Mouse (Mus musculus) CD8-positive naive resting alpha-beta T cell, adult 2 months (primary cell): ENCODE data around the gene Spats2.
"Not testable (repeated sequence)": the region's sequence is repeated elsewhere in the genome, so short reads cannot be mapped to it uniquely, and the experiment has no call there.

Experiments
- DNase-seq, 2 experiments: peaks; one replicate each; pipeline ENCODE4 v3.0.0; 2022; ENCODE audit warnings: low read depth in 2 of 2, low spot score in 2 of 2

Gene Spats2

DNA sequence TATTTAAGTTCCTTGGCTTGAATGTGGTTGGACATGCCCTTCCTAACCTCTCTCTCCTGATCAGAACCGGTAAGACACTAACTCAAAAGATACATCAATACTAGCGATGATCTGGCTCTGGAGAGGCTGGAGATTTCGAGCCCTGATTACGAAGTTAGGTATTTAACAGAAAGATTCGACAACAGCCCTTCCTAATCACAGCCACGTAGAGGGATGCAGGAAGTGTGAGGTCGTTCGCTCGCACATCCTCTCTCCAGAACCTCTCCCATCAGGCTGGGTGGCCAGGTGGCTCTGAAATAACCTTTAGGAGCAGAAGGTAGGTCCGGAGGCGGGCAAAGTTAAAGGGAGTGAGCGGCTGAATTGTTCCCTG is at the start of gene Spats2:
Gene Spats2 (plus strand): TSS at position 206 of the 370 bp plus-strand sequence.
- DNase-seq: peak in 1 of 2 experiments; percentile 19

DNA sequence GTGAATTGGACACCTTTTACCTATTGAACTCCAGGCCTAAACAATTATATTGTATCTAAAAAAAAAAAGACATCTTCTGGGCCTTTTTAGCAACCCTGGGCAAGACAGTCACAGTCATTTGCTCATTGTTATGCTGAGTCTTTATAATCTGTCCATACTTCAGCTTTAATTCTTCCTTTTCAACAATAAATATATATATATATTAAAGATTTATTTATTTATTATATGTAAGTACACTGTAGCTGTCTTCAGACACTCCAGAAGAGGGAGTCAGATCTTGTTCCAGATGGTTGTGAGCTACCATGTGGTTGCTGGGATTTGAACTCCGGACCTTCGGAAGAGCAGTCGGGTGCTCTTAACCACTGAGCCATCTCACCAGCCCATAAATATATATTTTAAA is 49.7 kb upstream of the Spats2 start:
- DNase-seq: not testable (repeated sequence)

DNA sequence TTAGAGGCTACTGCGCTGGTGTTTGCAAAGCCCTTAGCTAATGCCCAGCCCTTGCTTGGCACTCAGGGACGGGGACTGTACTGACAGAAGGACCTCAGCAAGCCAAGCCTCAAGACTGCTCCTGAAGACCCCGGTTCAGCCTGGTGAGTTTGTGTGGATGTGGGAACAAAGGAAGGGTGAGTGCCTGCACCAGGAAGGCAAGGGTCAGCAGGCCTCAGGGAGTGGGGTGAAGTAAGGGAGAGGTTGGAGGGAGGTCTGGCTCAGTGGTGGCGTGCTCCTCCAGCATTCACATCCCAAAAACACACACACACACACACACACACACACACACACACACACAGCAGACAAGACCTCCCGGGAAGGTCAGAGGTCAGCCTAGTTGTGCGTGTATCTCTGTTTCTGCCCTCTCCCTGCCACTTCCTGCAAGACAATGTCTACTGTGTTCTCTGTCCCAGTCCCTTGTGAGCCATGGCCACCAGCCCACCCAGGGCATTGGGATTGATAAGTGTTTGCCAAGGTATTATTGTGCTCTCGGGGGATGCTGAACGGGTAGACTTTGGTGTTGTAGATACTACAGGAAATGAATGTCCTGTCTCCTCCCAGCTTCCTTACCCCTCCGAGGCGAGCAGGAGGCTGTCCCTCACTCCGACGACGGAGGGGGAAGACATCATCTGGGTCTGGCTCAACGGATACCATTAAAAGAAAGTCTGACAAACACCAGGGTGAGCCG is 47.4 kb upstream of the Spats2 start:
- no peak for DNase-seq

DNA sequence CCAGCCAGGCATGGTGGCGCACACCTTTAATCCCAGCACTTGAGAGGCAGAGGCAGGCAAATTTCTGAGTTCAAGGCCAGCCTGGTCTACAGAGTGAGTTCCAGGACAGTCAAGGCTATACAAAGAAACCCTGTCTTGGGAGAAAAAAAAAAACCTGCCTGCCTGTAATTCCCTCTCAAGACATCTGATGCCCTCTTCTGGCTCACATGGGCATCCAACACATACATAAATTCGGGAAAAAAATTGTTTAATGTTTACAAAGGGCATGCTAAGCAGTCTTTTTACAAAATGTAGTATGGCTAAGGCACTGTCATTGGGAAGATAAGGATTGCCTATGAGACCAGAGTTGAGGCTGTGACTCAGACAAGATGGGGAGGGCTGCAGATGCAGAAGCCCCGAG is 45.9 kb upstream of the Spats2 start:
- no peak for DNase-seq

DNA sequence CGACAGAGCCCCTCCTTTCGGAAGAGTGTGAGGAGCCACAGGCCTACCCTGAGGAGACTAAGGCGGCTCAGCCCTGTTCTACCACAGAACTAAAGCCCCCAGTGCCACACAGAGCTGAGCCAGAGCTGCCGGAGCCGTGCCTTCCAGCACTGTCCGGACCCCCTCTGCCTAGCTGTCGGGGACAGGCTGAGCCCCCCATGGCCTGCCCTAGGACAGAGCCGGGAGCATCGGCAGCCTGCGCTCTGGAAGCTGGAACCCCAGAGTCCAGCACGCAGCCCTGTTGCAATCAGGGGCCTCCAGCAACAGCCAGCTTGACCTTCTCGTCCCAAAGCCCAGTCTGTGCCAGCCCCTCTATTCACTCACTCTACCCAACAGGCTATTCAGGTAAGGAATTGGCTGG is 43.4 kb upstream of the Spats2 start:
- DNase-seq: no peak

DNA sequence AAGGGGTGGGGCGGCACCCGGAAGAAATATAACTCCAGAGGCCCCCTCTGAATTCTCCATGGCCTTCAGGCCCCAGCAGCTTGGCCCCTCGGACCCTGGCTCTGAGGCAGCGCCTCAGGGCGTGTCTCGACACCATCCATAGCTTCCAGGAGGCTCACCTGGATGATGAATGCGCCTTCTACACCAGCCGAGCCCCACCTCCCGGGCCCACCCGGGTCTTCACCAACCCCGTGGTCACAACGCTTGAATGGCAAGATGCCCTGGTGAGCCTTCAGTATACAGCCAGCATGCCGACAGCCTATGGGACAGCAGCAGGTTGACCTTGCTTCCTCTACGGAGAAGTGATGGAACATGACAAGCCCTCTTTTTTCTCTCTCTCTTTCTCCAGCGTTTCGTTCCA is 42.9 kb upstream of the Spats2 start:
- no peak for DNase-seq

DNA sequence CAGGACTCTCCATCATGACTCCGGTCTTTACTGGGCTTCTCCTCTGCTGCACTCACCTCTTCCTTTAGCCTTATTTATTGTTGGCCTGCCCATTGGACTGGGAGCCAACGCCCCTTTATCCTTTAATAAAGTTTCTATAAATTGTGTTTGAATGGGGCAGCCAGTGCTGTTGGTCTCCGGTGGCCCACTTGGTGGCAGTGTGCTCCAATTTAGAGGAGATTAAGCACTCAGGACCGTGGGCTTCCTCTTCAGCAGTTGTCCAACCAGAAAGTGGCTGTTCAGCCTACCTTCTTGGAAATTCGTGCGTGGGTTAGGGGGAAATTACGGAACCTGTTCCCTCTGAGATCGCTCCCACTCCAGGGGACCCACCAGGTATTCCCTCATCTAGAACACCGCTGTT is 42.5 kb upstream of the Spats2 start:
- no peak for DNase-seq

DNA sequence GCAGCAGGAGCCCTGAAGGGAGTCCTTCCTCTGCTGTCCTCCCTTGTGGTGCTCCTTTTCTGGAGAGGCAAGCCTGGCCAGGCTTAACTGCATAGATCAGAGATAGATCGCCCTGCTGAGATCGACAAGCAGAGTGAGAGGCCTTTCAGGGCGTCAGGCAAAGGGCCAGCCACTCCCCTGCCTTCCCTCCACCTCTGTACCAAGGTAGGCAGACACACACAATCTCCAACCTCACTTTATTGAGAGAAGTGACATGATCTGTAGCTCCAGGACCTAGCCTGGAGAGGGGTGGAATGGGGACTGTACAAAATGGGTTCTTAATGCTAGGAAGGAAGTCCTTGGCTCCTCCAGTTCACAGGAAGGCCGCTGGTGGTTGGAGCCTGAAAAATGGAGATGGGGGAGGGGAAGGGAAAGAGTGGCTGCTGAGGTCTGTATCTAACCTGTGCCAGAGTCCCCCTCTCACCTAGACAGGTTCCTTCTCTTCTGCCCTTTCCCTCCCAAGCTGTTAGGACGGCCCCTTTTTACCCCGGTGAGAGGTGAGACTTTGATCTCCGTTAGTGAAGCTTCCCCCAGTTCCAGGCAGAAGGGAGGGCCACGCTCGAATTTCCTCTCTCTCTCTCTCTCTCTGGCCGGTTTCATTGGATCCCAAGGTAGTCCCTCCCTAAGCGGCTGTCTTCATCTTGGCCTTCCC is 41.7 kb upstream of the Spats2 start:
- DNase-seq: no peak

DNA sequence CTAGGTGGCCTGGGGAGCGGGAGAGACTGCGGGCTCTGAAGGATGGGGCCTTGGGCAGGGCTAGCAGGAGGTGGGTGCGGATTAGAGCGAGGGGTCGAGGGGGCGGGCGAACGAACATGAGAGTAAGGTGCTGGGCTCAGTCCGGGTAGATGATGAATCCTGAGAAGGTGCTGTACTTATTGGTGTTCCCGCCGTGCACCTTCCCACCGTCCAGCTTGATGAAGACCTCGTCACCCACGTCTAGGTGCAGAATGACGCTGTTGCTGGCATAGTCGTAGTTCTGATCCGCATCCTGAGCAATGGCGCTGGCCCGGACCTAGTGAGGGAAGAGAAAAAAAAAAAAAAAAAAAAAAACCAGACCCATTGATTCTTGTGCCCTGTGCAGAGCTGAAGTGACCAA is 41.1 kb upstream of the Spats2 start:
- no peak for DNase-seq

DNA sequence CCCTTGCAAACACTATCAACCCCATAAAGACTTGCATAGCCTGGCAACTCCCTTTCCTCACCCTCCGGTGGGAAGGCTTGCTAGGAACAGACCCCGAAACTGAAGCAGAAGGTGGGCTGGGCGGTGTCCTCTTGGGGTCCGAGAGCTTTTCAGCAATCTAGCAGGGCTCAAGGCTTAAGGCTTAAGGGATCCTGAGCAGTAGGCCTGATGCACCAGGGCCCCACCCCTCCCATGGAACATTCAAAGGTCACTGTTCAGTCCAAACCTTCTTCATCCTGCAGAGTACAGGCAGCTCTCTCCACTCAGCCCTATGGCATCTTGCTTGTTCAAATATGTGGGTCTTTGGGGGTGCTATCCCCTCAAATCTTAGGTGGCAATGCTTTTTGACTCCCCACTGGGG is 39.7 kb upstream of the Spats2 start:
- no peak for DNase-seq

DNA sequence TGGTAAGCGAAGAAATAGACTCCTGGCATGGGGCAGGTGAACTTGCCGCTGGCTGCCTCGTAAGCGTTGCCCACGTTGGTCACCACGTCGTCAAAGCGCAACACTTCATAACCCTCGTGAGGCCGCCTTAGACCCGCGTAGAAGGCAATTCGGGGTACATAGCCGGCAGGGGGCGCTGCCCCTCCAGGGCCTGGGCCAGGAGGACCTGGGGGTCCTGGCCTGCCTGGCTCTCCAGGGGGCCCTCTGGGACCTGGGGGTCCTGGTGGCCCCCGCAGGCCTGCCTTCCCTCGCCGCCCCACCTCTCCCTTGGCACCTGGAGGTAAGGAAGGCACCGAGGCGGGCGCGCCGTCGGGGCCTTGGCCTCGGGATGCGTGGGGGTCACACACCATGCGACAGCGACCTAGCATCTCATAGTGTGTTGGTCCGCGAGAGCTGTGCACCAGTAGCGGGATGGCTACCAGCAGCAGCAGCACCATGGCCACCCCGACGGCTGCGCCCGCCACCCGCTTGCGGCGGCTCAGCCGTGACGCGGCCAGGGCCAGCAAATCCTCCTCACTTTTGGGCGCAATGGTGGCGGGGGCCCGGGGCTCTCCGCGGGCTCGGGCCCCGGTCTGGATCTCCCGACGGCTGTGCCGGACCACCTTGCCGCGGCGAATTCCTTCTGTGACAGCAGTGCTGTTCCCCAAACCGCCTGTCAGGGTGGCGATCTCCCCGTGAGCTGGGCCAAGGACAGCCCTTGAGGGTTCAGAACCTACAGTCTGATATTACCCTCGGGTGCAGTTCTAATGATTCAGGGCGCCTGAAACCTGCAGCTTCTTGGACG is 38.3 kb upstream of the Spats2 start, which contains the start of gene C1ql4:
Gene C1ql4 (minus strand): TSS at position 565 of the 823 bp plus-strand sequence.
- peak; percentile 35 to 46 for DNase-seq

DNA sequence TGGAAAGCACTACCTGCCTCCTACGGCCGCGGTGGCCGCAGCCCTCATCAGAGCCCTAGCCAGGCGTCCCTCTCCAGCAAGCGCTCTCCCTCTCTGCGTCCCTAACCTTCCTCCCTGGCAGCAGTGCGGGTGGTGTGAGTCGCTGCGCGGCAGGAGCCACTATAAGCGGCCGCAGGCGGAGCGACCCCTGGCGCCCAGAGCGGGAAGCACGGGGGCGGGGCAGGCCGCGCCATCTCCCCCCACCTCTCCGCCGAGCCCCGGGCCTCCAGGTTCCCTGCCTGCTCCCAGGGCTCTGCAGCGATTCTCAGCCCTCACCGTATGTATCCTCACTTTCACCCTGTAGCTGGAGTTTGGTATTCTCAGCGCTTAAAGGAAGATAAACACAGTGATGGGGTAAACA is 37.4 kb upstream of the Spats2 start:
- DNase-seq: peak; percentile 71 to 87

DNA sequence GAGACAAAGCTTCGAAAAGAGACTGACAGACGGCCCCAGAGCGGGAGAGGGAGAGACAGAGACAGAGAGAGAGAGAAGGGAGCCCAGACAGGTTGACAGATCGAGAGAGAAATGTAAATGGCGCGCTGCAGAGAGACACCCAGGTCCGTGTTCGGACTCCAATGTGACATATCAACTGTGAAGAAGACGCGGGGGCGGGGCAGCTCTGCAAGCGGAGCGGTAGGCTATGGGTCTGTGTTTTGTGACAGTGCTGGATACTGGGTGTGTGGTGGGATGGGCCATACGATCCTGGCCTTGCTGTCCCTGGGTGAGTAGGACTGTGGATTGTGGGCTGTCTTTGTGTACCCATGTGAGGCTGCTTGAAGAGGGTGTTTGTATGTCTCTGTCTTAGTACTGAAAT is 36.6 kb upstream of the Spats2 start:
- DNase-seq: no peak

DNA sequence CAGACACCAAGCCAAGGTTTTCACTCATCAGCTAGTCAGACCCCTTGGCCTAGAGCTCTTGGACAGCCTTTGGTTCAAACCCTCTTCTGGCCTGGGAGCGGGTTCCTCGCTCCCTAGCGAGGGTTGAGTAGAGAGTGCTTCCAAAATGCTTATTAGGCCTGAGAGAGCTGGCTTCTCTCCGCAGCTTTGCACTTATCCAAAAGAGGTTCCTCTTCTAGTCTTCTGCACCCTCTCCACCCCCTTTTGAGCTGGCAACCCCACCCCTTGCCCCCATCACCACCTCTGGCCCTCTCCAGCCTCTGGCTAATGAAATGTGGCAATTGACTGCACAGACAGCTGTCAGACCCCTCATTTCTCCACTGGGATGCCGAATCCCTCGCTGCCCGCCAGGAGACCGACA is 32.8 kb upstream of the Spats2 start, which contains the start of gene Dnajc22:
Gene Dnajc22 (plus strand): TSS at position 301 of the 400 bp plus-strand sequence.
- no peak for DNase-seq

DNA sequence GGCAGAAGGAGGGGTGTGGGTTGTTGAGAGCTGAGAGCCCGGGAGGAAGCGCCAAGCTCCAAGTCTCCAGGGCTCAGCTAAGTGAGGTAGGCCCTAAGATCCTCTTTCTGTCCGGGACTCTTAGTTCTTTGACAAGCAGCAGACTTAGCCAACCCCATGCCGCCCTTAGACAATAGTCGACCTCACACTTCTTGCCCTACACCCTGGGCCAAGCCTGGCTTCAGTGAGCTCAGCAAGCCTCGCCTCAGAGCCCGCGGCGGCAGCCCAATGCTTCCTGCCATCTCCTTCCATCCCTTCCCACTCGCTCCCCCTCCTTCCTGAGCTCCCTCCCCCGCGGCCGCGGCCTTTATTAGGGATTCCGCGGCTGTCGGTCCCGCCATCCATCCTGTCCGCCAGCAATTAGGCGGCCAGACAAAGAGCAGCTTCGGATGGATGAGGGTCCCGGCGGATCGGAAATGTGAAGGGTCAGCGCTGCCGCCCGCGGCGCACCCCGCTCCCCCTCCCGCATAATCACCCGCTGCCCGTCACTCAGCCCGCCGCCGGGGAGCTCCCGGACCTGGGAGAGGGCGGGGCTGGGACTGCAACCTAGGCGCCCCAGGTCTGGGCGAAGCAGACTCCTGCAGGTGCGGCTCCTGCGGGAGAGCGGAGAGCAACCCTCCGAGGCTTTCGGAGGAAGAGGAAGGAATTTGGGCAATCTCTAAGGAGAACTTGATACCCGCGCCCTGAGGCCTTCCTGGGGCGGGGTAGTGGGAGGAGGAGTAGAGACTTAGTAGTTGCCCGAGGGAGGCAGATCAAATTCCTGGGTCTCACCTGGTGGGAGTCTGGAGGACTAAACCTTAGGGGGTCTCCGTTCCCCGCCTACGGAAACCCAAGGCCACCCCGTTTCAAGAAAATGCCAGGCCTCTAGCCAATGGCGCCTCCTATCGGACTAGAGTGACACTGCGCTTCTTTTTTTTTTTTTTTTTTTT is 32.1 kb upstream of the Spats2 start:
- no peak for DNase-seq

DNA sequence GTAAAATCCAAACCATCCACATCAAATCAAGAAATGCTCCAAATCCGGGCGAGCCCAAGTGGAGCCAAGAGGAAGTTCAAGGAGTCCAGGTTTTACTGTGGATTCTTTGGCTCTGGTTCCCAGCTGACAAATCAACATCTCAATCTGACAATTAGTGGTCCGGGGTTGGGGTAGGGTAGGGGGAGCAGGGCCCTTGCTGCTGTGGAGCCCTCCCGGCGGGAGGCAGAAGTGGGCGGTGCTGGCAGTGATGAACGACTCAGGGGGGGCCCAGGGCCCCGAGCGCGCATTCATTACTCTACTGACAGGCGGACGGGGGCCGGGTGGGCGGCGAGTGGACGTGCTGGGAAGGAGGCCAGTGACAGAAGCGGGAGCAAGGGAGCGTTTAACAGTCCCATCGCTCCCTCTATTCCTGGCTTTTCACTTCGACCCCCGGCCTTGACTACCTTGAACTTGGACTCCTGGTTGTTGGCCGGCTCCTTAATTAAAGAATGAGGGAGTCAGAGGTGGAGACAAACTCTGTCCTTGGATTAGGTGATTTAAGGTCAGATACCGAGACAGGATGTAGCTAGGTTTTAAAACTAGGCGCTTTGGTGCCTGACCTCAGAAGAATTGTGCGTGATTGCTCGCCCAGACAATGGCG is 31.0 kb upstream of the Spats2 start:
- no peak for DNase-seq

DNA sequence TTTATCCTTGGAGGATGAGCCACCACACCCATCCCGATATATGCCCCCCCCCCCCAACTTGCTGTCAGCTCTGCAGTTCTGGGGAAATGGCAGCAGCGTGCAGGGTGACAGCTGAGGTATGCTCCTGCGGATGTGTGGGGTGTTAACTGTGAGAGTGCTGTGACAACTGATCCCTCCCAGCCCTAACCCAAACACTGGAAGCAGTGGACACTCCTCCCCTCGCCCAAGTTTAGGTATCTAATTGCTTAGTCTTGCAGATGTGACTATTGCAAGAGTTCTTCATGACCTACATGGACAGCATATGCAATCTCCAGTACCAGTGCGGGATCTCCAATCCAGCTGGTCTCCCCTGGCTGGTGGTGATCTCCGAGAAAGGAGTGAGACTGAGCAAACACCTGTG is 30.4 kb upstream of the Spats2 start:
- DNase-seq: no peak

DNA sequence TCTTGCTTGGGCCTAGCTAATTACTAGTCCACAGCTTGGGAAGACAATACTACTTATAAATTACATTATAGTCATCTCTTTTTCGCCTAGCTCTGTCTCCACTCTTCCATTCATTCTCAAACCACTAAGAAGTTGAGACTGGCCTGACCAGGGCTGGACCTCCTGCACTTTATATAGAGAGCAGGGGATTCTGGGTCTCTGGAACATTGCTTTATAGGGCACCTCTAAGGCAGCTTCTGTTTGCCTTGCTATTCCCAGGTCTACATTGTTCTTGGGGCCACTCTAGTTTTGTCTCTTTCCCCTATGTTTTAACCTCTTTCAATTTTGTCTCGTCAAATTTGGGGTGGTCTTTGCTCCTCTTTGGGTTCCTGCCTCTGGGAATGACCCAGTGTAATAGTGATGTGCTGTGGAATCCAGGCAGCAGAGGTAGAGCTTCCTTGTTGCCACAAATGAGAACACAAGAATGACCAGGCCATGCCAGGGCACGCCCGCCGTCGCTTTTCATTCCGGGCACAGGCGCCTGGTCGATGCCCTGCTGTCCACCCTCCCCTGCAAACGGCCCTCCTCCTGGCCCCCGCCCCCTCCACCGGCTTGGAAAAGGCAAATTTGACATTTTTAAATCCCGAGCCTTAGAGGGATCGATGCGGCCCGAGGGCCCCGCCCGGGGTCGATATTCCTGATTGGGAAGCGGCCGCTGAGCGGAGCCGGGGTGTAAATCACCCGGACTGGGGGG is 29.5 kb upstream of the Spats2 start:
- no peak for DNase-seq

DNA sequence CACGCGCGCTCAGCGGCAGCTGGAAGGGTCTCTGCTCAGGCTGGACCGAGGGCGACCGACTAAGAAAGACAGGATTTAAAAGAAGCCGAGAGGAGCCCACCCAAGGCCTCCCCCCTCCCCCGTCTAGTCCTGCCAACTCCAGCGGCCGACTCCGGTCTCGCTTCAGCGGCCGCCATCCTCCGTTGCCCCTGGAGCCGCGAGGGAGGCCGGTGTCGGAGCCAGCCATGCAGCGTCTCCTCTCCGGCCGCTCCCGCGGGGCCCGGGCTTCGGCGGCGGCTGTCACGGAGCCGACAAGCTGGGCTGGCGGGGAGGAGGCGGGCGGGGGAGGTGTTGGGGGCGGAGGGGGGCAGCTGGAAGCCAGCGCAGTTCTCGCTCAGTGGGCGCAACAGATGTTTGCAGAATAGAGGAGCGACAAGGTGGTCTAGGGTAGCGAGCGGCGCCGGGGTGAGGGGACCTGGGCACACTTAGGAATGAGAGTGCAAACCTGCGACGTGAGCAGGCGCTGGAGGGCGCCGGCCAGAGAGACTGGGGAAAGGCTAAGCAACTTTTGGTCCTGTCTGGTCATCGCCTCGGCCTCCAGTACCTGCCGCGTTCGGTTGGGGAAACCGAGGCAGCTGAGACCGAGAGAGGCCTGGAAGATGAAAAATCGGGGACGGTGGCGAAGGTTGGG is 28.8 kb upstream of the Spats2 start:
- no peak for DNase-seq
